Mouse (Mus musculus): Measurements from ENCODE around the gene Extl2. TPM values are rescaled to one million over a fixed set of nuclear protein-coding genes. Genes with fewer than 3 reads are reported as not detected.

The Extl2 gene
- polyA plus RNA-seq (2012; rRNA removed) = 5.6 TPM in 2 replicates

DNA sequence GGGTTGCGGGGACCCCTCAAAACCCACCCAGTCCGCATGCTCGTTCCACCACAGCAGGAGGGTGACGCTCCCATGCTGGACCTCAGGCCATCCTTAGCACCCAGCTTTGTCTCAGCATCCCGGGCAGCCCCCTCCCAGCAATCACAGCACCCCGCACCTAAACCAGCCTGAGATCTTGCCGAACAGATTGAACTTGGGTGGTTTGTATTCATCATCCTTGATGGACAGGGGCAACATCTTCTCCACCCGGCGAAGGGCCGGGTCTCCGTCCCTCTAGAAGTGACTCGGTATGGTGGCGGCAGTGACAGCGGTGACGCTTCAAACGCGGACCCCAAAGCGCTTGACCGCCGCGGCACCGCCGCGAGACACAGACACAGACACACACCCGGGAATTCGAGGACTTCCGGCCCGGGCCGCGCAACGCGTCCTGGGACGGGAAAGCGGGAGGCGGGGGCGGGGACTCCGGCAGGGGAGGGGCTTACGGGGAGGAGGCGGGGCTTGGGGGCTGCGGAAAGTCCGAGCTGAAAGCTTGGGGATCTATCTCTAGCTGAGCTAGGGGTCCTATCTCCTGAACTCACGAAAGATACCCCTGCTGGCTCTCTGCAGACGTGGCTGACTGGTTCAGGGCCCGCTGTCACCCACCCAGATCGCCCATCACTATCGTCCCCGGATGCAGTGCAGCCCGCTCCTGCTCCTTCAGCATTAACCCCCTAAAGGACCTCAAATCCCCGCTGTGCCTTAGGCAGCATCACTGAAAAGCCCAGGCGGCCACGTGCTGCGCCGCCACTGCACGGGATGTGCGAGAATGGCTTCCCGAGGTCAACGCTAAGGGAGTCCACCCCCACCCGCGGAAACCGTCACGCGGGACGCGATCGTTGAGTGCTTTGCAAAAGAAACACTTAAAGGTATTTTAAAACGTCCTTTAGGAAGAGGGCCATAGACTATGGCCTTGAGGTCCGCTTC lies at the start of gene Extl2, which contains the start of gene Slc30a7:
Gene Extl2, plus strand, starts transcription at position 485 of the 963 bp plus-strand sequence.
Gene Slc30a7, minus strand, starts transcription at position 429 of the 963 bp plus-strand sequence.
- Histone ChIP-seq H3K27ac (ENCODE audit: control insufficient read depth, insufficient read depth, low read depth, low read length) (peak within 1 kb of the TSS; percentile 90), H3K4me3 (ENCODE audit: control insufficient read depth, low read depth, low read length) (peak within 1 kb of the TSS; percentile 96), H3K4me1 (ENCODE audit: control insufficient read depth, insufficient read depth, low read length) (peaks cover 4% of the 10 kb centered on the region), H3K36me3 (ENCODE audit: control insufficient read depth, insufficient read depth, low read length) (no peaks in the 10 kb centered on the region), H3K27me3 (ENCODE audit: control insufficient read depth, insufficient read depth, low read length) (no peaks in the 10 kb centered on the region)
- TF ChIP-seq POLR2A (IDR thresholded peaks at IDR 0.05; ENCODE audit: control insufficient read depth, low read depth, low read length) = peak; percentile 43
- TF ChIP-seq CTCF (IDR thresholded peaks at IDR 0.05; ENCODE audit: control insufficient read depth, insufficient read depth, insufficient replicate concordance, low read depth, low read length) = no peak

DNA sequence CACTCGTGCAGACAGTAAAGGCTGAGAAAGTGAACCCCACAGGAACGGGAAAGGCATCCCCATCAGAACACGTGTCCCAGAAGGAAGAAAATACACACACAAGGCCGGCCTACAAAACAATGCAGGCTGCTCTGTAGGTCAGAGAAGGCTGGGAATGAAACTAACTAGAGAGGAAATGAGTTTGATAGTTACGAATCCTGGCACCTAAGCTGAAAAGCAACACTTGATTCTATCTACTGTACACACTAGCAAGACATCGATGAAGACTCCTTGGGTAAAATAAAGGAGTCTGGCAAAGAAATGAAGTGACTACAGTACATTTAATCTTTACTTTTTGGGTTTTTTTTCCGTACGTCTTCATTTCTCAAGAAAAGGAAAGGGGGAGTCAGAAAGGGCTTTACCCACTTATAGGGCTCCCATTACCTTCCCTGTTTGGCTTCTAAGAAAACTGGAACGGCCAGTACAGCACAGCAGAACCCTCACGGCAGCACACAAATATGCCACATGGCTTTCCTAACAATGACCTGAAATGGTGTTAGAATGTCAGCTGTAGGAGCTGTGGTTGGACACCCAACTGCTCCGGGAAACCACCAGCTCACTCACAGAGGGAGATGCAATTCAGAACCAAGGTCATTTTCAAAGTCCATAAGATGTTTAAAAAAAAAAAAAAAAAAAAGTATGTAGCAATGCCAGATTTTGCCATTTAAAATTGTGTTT lies 45.8 kb upstream of the Extl2 start:
- Histone ChIP-seq H3K36me3 (ENCODE audit: control insufficient read depth, insufficient read depth, low read length) (no peaks in the 10 kb centered on the region), H3K4me3 (ENCODE audit: control insufficient read depth, low read depth, low read length) (no peak overlapping the region), H3K27me3 (ENCODE audit: control insufficient read depth, insufficient read depth, low read length) (no peaks in the 10 kb centered on the region), H3K27ac (ENCODE audit: control insufficient read depth, insufficient read depth, low read depth, low read length) (no peak overlapping the region), H3K4me1 (ENCODE audit: control insufficient read depth, insufficient read depth, low read length) (no peaks in the 10 kb centered on the region)
- TF ChIP-seq POLR2A (IDR thresholded peaks at IDR 0.05; ENCODE audit: control insufficient read depth, low read depth, low read length) (no peak), CTCF (IDR thresholded peaks at IDR 0.05; ENCODE audit: control insufficient read depth, insufficient read depth, insufficient replicate concordance, low read depth, low read length) (no peak)

DNA sequence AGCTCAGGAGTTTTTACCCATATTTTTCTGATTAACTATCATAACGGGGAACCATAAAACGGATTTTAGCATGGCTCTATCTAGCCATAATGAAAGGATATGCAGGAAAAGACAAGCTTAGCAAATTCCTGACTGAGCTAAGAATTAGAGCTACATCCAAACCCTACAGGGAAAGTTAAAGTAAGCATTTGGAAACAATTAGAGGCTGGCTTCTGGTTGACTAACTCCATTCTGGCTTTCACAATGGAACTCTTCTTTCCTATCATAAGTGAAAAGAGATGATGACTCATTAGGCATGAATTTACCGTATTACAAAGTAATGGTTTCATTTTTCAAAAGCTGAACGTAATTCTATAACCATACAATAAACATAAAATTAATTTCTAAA lies 45.2 kb upstream of the Extl2 start:
- no peaks in the 10 kb centered on the region for H3K27me3 ChIP-seq (ENCODE audit: control insufficient read depth, insufficient read depth, low read length)
- H3K4me1 ChIP-seq (ENCODE audit: control insufficient read depth, insufficient read depth, low read length) = no peaks in the 10 kb centered on the region
- no peak overlapping the region for H3K4me3 ChIP-seq (ENCODE audit: control insufficient read depth, low read depth, low read length)
- H3K36me3 ChIP-seq (ENCODE audit: control insufficient read depth, insufficient read depth, low read length) = no peaks in the 10 kb centered on the region
- TF ChIP-seq CTCF (IDR thresholded peaks at IDR 0.05; ENCODE audit: control insufficient read depth, insufficient read depth, insufficient replicate concordance, low read depth, low read length) (no peak), POLR2A (IDR thresholded peaks at IDR 0.05; ENCODE audit: control insufficient read depth, low read depth, low read length) (no peak)
- no peak overlapping the region for H3K27ac ChIP-seq (ENCODE audit: control insufficient read depth, insufficient read depth, low read depth, low read length)

DNA sequence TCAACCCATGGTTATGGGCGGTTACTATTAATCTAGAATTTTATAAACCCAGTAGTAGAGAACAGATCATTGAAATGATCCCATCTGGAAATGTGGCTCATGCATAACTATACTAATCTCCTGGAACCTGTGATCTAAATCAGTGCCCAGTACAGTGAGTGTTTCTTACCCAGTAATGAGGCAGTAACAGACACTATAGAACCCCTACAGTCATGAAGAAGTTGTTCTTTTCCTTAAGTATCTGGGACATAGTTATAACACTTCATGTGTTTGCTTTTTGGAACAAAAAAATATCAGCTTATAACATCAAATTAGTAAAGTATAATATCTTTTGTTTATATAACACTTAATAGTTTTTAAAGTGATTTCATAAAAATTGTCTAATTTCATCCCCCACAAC lies 43.7 kb upstream of the Extl2 start:
- Histone ChIP-seq H3K27me3 (ENCODE audit: control insufficient read depth, insufficient read depth, low read length) (no peaks in the 10 kb centered on the region), H3K27ac (ENCODE audit: control insufficient read depth, insufficient read depth, low read depth, low read length) (no peak overlapping the region), H3K4me3 (ENCODE audit: control insufficient read depth, low read depth, low read length) (no peak overlapping the region), H3K36me3 (ENCODE audit: control insufficient read depth, insufficient read depth, low read length) (no peaks in the 10 kb centered on the region), H3K4me1 (ENCODE audit: control insufficient read depth, insufficient read depth, low read length) (no peaks in the 10 kb centered on the region)
- no peak for TF ChIP-seq CTCF (IDR thresholded peaks at IDR 0.05; ENCODE audit: control insufficient read depth, insufficient read depth, insufficient replicate concordance, low read depth, low read length)
- TF ChIP-seq POLR2A (IDR thresholded peaks at IDR 0.05; ENCODE audit: control insufficient read depth, low read depth, low read length) = no peak

DNA sequence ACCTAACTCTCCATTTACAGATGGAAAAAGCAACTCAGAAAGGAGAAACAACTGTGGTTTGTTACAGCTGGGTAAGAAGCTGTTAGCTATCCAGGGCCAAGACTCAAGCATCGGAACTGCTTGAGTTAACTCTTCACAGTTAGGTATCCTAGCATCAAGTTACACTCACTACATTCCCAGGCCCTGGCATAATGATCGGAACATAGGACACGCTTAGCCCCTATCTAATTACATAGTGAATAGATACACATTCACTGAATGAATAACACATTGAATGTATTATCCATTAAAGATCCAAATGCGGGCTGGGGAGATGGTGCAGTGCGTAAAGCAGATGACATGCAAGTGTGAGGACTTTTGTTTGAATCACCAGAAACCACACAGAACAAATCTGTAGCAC lies 43.2 kb upstream of the Extl2 start:
- H3K4me3 ChIP-seq (ENCODE audit: control insufficient read depth, low read depth, low read length) = no peak overlapping the region
- TF ChIP-seq CTCF (IDR thresholded peaks at IDR 0.05; ENCODE audit: control insufficient read depth, insufficient read depth, insufficient replicate concordance, low read depth, low read length) = no peak
- TF ChIP-seq POLR2A (IDR thresholded peaks at IDR 0.05; ENCODE audit: control insufficient read depth, low read depth, low read length) = no peak
- no peaks in the 10 kb centered on the region for H3K27me3 ChIP-seq (ENCODE audit: control insufficient read depth, insufficient read depth, low read length)
- H3K36me3 ChIP-seq (ENCODE audit: control insufficient read depth, insufficient read depth, low read length) = no peaks in the 10 kb centered on the region
- no peak overlapping the region for H3K27ac ChIP-seq (ENCODE audit: control insufficient read depth, insufficient read depth, low read depth, low read length)
- no peaks in the 10 kb centered on the region for H3K4me1 ChIP-seq (ENCODE audit: control insufficient read depth, insufficient read depth, low read length)

DNA sequence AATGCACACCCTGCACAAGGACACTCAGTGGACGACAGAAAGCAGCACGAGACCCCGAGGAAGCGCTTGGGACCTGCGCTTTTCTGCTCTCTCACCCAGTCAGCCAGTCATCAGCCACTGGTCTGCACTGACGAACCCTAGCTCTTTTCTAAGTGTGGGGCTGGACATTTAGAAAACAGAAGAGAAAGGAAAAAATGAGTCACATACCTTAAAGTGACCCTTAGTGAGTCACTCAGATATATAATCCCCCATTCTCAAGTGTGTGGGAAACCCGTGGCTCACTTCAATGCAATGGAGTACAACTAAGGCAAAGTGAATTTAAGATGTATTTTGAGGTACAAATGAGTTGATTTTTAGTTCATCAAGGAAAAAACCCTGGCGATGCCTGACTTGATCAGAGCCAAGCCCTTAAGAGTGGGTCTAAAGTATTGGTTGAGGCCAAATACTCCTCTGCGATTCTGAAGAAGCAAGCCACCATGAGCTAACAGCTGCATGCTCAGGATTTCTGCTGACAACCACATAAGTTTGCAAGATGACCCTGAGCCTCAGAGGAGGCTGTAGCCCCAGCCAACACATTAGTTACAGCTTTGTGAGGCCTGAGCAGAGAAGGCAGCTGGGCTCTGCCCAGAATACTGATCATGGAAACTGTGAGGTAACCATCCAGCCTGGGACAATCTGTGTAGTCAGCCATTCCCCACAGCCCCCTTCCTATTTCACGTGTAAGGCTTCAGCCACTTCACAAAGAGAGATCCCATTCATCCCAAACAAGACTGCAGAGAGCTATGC lies 38.3 kb upstream of the Extl2 start:
- no peak for TF ChIP-seq CTCF (IDR thresholded peaks at IDR 0.05; ENCODE audit: control insufficient read depth, insufficient read depth, insufficient replicate concordance, low read depth, low read length)
- TF ChIP-seq POLR2A (IDR thresholded peaks at IDR 0.05; ENCODE audit: control insufficient read depth, low read depth, low read length) = no peak
- Histone ChIP-seq H3K4me3 (ENCODE audit: control insufficient read depth, low read depth, low read length) (no peak overlapping the region), H3K4me1 (ENCODE audit: control insufficient read depth, insufficient read depth, low read length) (no peaks in the 10 kb centered on the region), H3K27ac (ENCODE audit: control insufficient read depth, insufficient read depth, low read depth, low read length) (no peak overlapping the region), H3K36me3 (ENCODE audit: control insufficient read depth, insufficient read depth, low read length) (no peaks in the 10 kb centered on the region), H3K27me3 (ENCODE audit: control insufficient read depth, insufficient read depth, low read length) (no peaks in the 10 kb centered on the region)

All from testis, adult 2 months (tissue).